Mouse (Mus musculus) hindbrain, embryonic 15.5 days (tissue): ENCODE results near the gene Rffl. TPM values are rescaled to one million over a fixed set of nuclear protein-coding genes. Genes with fewer than 3 reads are reported as not detected.
"Not testable (repeated sequence)": the region's sequence is repeated elsewhere in the genome, so short reads cannot be mapped to it uniquely, and the experiment has no call there.

Experiments
- ATAC-seq: fragments of 200-750 bp; cut with Nextera tagmentation; 2 replicates; pipeline ENCODE4 v1.8.0; 2017; ENCODE audit warnings: low read depth, moderate number of reproducible peaks, moderate TSS enrichment; ENCODE audit not compliant: low FRiP score
- H3K27ac ChIP-seq: fragments of 300-500 bp; sonication (generic); replicated peaks from 2 replicates; pipeline ENCODE4 v1.5.1; 2015; ENCODE audit warnings: mild to moderate bottlenecking, inconsistent platforms
- H3K27me3 ChIP-seq: fragments of 300-500 bp; sonication (generic); 2 replicates; pipeline ENCODE4 v1.6.1; 2015; ENCODE audit warnings: control low read depth, inconsistent platforms
- H3K36me3 ChIP-seq: fragments of 300-500 bp; sonication (generic); 2 replicates; pipeline ENCODE4 v1.6.1; 2015; ENCODE audit warnings: control low read depth, inconsistent platforms
- H3K4me1 ChIP-seq: fragments of 300-500 bp; sonication (generic); replicated peaks from 2 replicates; pipeline ENCODE4 v1.6.1; 2015; ENCODE audit warnings: control low read depth, inconsistent platforms
- H3K4me2 ChIP-seq: fragments of 300-500 bp; sonication (generic); 2 replicates; pipeline ENCODE4 v1.6.1; 2015; ENCODE audit warnings: moderate library complexity, mild to moderate bottlenecking, inconsistent platforms
- H3K4me3 ChIP-seq: fragments of 300-500 bp; sonication (generic); 2 replicates; pipeline ENCODE4 v1.5.1; 2015; ENCODE audit warnings: mild to moderate bottlenecking, inconsistent platforms
- H3K9ac ChIP-seq: fragments of 300-500 bp; sonication (generic); 2 replicates; pipeline ENCODE4 v1.6.1; 2015; ENCODE audit warnings: inconsistent platforms
- H3K9me3 ChIP-seq: fragments of 300-500 bp; sonication (generic); 2 replicates; pipeline ENCODE4 v1.6.1; 2016; ENCODE audit warnings: control low read depth, inconsistent platforms
- WGBS: fragments of 180-500 bp; shearing (Covaris S2); methylation state at CpG from one replicate; pipeline ENCODE4 v1.1.7; 2015; 5-methylcytosine and 5-hydroxymethylcytosine counted together
- polyA plus RNA-seq: library from polyadenylated mRNA; unstranded; fragments of >200 nt; fragmentation: Nextera tagmentation; extraction: Ambion mirVana; gene quantifications from 2 replicates; pipeline ENCODE4 v1.2.1, GENCODE M21; 2015

Gene Rffl
- polyA plus RNA-seq, 1 experiment from 2014 or later = 4.1 TPM

DNA sequence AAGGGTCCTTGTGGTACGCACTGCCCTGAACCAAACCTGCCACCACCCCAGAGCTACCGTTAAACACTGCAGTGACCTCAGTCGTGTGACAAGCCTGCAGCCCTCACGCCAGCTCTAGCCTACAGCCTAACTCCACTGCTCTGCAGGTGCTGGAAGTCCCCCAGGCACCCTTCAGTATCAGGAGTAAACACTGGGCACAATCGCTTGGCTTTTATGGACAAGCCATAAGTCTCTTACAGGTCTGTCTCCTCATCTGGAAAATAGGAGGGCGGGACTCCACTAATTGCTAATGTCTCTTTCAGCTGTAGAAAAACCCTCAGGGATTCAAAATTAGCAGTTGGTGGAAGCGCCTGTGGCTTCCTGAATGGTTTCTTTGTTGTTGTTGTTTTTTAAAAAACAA lies 33.8 kb downstream of the Rffl start:
- H3K9ac ChIP-seq = no peak overlapping the region
- no peaks in the 10 kb centered on the region for H3K27me3 ChIP-seq
- H3K27ac ChIP-seq = no peak overlapping the region
- H3K36me3 ChIP-seq = no peaks in the 10 kb centered on the region
- H3K4me3 ChIP-seq = no peak overlapping the region
- WGBS = 47% methylated on average over 7 of the region's 7 CpGs
- H3K4me2 ChIP-seq = no peak overlapping the region
- H3K4me1 ChIP-seq = peaks cover 4% of the 10 kb centered on the region
- no peak for ATAC-seq
- no peaks in the 10 kb centered on the region for H3K9me3 ChIP-seq

DNA sequence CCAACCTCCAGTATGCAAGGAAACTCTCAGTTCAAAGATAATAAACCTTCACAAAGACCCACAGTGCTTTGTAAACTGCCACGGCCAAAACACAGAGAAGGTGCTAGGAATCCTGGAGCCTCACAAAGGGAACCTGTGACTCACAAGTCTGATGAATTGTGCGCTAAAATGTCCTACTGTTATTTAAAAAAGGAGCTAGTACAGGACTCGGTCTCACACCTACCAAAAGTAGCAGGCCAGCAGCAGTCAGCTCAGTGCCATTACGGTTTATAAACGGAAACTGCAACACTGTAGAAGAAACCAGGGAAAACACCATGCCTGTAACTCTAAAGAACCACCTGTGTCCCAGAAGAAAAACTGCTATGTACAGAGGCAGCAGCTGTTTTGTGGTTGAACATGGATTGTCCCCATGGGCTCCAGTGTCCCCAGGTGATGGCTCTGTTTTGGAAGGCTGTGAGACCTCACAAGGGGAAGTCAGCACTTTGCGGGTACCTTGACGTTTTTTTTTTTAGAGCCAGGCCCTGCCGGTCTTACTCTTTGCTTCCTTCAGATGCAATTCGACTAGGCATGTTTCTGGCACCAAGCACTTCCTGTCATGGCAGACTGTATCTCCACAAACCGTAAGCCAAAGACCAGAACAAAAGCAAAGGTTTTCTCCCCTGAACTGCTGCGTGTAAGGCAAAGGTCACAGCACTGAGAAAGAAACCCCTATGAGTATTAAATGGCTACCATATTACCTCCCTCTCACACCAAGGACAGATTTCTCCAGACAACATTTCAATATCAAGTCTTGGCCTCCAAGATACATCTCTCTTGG lies 35.2 kb downstream of the Rffl start:
- Histone ChIP-seq H3K4me3 (no peak overlapping the region), H3K4me1 (peaks cover 17% of the 10 kb centered on the region), H3K36me3 (no peaks in the 10 kb centered on the region), H3K9me3 (no peaks in the 10 kb centered on the region), H3K9ac (no peak overlapping the region), H3K4me2 (no peak overlapping the region), H3K27ac (no peak overlapping the region), H3K27me3 (no peaks in the 10 kb centered on the region)
- no peak for ATAC-seq
- WGBS = 73% methylated on average over 11 of the region's 11 CpGs

DNA sequence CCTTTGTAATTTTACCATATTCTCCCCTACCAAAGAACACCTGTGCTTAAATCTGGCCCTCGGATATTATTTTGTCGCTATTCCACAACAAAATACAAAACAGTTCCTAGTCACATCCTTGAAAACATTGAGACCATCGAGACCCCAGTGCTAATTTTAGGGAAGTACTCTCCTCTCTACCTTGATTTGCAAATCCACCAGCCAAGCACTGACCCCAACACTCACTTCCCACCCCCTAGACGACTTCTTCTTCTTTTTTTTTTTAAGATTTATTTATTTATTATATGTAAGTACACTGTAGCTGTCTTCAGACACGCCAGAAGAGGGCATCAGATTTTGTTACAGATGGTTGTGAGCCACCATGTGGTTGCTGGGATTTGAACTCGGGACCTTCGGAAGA lies 36.7 kb downstream of the Rffl start:
- not testable (repeated sequence) for H3K4me2 ChIP-seq, H3K36me3 ChIP-seq, ATAC-seq, H3K27ac ChIP-seq, H3K27me3 ChIP-seq, H3K9ac ChIP-seq, H3K4me3 ChIP-seq, H3K9me3 ChIP-seq
- H3K4me1 ChIP-seq = peaks cover 18% of the 10 kb centered on the region
- WGBS = 88% methylated on average over 7 of the region's 7 CpGs

DNA sequence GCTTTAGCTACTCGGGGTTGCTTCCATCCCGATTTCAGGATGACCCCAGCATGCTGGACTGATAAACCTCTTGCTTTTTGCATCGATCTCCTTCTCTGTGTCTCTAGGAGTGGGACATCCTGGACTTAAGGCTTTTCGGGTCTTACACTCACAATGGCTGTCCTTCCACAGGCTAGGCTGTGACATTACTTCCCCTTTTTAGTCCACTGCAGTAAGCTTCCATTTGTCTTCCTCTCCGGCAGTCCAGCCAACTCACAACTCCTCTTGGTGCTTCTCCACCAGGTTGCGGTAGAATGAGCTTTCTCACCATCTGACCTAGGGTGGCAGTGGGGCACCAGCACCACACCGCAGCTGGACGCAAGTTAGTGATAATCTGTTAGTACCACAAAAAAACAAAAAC lies 37.1 kb downstream of the Rffl start:
- Histone ChIP-seq H3K36me3 (no peaks in the 10 kb centered on the region), H3K4me2 (no peak overlapping the region), H3K4me3 (no peak overlapping the region), H3K9ac (no peak overlapping the region), H3K27ac (no peak overlapping the region), H3K9me3 (no peaks in the 10 kb centered on the region), H3K27me3 (no peaks in the 10 kb centered on the region), H3K4me1 (peaks cover 18% of the 10 kb centered on the region)
- ATAC-seq = no peak
- WGBS = 82% methylated on average over 8 of the region's 8 CpGs

DNA sequence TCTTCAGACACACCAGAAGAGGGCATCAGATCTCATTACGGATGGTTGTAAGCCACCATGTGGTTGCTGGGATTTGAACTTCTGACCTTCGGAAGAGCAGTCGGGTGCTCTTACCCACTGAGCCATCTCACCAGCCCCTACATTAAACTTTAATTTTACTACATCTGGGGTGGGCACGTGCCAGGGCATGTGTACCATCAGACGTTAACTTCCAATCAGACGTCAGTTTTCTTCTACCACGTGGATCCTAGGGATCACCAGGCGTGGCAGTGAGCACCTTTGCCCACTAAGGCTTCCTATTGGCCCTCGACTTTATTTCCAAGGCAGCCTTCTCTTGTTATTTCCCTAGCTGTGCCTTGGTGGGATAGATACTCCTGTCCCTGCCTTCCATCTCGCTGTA lies 38.6 kb downstream of the Rffl start:
- ATAC-seq, H3K36me3 ChIP-seq, H3K9ac ChIP-seq, H3K4me3 ChIP-seq, H3K4me2 ChIP-seq, H3K27ac ChIP-seq, H3K27me3 ChIP-seq, H3K9me3 ChIP-seq: not testable (repeated sequence)
- WGBS = 83% methylated on average over 10 of the region's 10 CpGs
- peaks cover 14% of the 10 kb centered on the region for H3K4me1 ChIP-seq

DNA sequence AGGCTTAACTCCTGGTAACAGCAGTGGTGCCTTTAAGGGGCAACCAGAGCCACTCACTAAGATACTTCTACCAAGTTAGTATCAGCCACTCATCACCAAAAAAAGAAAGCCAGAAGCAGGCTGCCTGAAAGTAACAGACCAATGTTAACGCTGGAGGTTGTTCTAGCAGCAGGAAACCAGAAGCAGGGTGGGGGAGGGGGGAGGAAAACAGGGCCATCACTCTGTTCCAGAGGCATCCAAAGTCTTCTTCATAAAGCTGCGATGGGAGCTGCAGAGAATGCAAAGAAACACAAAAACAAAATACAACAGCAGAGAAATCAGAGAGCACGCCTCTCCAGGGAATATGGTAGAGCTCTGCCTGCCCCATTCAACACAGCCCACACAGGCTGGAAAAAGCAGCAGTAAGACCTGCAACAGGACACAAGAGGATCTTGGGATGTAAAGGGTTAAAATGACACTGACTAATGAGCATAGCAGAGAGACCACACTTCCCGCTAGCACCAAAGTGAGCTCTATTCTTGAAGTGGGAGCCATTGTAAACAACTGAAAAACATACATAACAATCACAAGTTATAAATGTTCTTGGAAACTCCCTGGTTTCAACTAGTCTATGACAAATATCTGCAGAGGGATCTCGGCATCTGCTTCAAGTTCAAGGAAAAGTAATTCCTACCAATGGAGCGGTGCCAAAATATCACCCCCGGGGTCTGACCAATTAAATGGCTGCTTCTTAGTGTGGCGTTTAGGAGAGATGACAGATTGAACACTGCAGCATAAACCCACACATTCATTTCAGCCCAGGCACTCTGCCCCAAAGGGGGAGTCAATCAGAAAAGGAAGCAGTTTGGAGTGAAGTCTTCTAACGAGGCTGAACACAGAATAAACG lies 39.8 kb downstream of the Rffl start:
- WGBS = 9% methylated on average over 10 of the region's 10 CpGs
- Histone ChIP-seq H3K9me3 (no peaks in the 10 kb centered on the region), H3K36me3 (no peaks in the 10 kb centered on the region), H3K27ac (no peak overlapping the region), H3K9ac (no peak overlapping the region), H3K4me3 (peak overlapping the region; percentile 2; the same call in 1 of the 2 replicates), H3K27me3 (no peaks in the 10 kb centered on the region), H3K4me1 (peaks cover 14% of the 10 kb centered on the region), H3K4me2 (peak overlapping the region; percentile 42)
- peak; percentile 76 for ATAC-seq

DNA sequence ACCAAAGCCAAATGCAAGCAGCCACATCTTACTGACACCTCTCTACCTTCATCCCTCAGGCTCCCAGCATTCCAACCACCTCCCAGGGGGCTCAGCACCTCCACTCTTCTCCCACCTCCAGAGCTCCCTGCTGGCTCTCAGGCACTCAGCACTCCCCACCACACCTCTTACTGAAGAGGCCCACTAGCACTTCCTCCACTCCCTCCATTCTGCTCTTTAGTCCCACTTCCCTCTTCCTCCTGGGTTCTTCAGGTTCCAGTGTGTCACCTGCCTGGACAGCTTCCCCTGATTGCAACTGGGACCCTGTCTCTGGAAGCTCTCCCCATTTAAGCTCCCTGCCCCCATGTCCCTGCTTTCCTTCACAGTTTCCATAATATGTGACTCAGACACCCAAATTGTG lies 44.2 kb downstream of the Rffl start:
- no peak for ATAC-seq
- Histone ChIP-seq H3K27me3 (no peaks in the 10 kb centered on the region), H3K9me3 (no peaks in the 10 kb centered on the region), H3K9ac (no peak overlapping the region), H3K4me1 (peaks cover 11% of the 10 kb centered on the region), H3K4me2 (no peak overlapping the region), H3K36me3 (no peaks in the 10 kb centered on the region), H3K4me3 (no peak overlapping the region), H3K27ac (no peak overlapping the region)

DNA sequence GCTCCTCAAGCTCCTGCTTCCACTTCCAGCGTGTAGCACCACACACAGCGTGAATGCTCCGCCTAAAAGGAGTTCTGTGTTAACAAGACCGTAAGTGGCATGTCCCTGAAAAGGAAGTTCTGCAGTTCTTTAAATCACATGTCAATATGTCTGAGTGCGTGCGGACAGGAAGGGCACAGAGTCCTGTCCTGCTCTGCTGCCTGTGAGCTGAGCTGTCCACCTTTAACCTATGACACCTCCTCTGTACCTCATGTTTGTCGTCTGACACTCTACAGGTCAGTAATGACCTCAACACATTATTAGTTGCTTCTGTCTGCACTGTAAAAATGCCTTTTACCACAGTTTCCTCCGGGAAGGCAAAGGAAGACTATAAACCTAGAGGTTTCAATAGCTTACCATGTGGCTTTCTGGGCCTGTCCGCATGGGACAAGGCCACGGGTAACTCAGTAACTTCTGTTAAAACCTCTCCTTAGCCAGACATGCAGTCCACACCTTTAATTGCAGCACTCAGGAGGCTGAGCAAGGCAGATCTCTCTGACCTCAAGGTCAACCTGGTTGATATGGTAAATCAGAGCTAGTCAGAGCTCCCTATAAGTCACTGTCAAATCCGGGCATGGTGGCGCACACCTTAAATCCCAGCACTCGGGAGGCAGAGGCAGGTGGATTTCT lies 50.1 kb downstream of the Rffl start:
- Histone ChIP-seq H3K27ac (no peak overlapping the region), H3K27me3 (no peaks in the 10 kb centered on the region), H3K9ac (no peak overlapping the region), H3K4me2 (no peak overlapping the region), H3K4me3 (no peak overlapping the region), H3K4me1 (no peaks in the 10 kb centered on the region), H3K9me3 (no peaks in the 10 kb centered on the region), H3K36me3 (no peaks in the 10 kb centered on the region)
- no peak for ATAC-seq
- WGBS = 93% methylated on average over 13 of the region's 13 CpGs

DNA sequence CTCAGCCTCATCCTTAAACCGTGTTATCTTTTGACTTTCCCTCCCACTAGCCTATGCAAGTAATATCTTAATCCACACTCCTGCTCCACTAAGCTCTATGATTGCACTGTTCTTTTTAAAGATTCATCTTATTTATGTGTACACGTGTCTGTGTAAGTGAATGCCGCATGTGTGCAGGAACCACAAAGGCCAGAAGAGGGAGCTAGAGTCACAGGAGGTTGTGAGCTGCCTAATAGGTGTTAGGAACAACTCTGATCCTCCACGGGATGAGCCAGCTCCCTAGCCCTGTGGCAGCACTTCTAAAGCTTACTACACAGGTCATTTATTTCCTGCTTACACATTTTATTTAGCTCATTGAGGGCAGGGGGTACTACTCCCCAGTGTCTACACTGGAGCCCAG lies 51.7 kb downstream of the Rffl start:
- Histone ChIP-seq H3K9me3 (no peaks in the 10 kb centered on the region), H3K4me3 (no peak overlapping the region), H3K36me3 (no peaks in the 10 kb centered on the region), H3K4me1 (no peaks in the 10 kb centered on the region), H3K27ac (no peak overlapping the region), H3K4me2 (no peak overlapping the region), H3K9ac (no peak overlapping the region), H3K27me3 (no peaks in the 10 kb centered on the region)
- no peak for ATAC-seq
- WGBS = 59% methylated on average over 4 of the region's 4 CpGs

DNA sequence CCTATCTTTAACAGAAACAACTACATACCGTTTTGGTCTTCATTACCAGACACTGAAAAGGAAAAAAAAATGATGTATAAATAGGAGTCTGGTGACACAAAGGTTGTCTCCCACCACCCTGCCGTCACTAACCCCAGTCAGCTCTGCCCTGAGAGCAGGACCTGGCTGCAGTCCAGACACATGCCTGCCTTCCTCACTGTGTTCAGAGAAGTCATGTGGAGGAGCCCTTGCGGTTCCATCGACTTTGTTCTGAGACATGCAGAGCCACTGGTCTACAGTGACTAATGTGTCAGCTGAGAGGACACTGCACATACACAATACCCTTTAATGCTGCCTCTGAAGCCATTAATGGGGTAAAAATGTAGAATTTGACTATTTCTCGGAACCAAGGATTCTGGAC lies 62.5 kb downstream of the Rffl start:
- Histone ChIP-seq H3K9ac (no peak overlapping the region), H3K4me2 (no peak overlapping the region), H3K36me3 (peaks cover 3% of the 10 kb centered on the region), H3K27me3 (no peaks in the 10 kb centered on the region), H3K9me3 (no peaks in the 10 kb centered on the region), H3K27ac (no peak overlapping the region), H3K4me3 (no peak overlapping the region), H3K4me1 (no peaks in the 10 kb centered on the region)
- 49% methylated on average over 5 of the region's 5 CpGs for WGBS
- ATAC-seq = no peak

DNA sequence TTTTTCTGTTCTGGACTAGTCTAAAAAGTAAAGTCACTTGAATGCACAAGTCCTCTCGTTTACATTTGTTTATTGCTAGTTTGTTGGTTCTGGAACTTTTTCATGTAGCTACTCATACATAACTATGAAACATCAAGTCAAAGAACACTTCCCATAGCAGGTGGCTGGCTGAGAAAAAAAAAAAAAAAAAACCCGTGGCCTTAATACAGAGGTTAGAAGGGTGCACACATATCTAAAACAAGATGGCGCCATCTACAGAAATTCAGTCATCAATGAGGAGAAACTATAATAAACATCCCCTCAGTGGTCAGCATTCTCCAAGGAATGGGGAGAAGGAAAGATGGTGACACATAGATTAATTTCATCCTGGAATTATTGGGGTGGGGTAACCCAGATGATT lies 63.6 kb downstream of the Rffl start:
- 91% methylated on average over 3 of the region's 3 CpGs for WGBS
- no peaks in the 10 kb centered on the region for H3K9me3 ChIP-seq
- H3K9ac ChIP-seq = no peak overlapping the region
- H3K4me3 ChIP-seq = no peak overlapping the region
- peaks cover 12% of the 10 kb centered on the region for H3K36me3 ChIP-seq
- H3K27me3 ChIP-seq = no peaks in the 10 kb centered on the region
- H3K27ac ChIP-seq = no peak overlapping the region
- H3K4me2 ChIP-seq = no peak overlapping the region
- no peak for ATAC-seq
- H3K4me1 ChIP-seq = no peaks in the 10 kb centered on the region

DNA sequence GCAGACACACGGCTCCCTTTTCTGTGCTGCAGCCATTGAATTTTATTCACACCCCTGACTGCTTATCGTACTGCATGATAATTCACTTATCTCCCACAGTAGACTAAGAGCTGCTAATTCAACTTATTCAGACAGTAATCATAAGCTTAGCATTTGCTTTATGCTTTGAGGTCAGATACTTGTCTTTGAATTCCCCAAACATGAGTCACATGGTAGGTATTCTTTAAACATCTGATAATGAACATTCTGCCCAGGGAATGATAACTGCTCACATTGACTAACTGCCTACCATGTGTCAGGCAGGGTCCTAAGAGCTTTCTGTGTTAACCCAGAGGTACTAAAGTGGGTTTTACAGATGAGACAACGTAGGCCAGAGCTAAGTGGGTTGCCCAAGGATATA lies 64.4 kb downstream of the Rffl start:
- no peaks in the 10 kb centered on the region for H3K9me3 ChIP-seq
- no peaks in the 10 kb centered on the region for H3K27me3 ChIP-seq
- no peak overlapping the region for H3K4me3 ChIP-seq
- H3K36me3 ChIP-seq = peaks cover 20% of the 10 kb centered on the region
- ATAC-seq = no peak
- no peak overlapping the region for H3K9ac ChIP-seq
- H3K4me1 ChIP-seq = no peaks in the 10 kb centered on the region
- no peak overlapping the region for H3K27ac ChIP-seq
- 69% methylated on average over 3 of the region's 3 CpGs for WGBS
- no peak overlapping the region for H3K4me2 ChIP-seq
